Mouse (Mus musculus): ENCODE data around the gene Pygb.

- no peak for TF ChIP-seq CTCF (IDR thresholded peaks at IDR 0.05; ENCODE audit: control insufficient read depth, insufficient read depth, low read length)
- no peak for TF ChIP-seq POLR2A (IDR thresholded peaks at IDR 0.05; ENCODE audit: borderline replicate concordance, control insufficient read depth, low read depth, low read length)
Observed at GRCm38 (mm10) chr2:150828164-150828563, 41.6 kb downstream of the Pygb start.
